Mouse (Mus musculus) heart, embryonic 12.5 days (tissue): ENCODE data around the gene Vsig8. TPM values are rescaled to one million over a fixed set of nuclear protein-coding genes. Genes with fewer than 3 reads are reported as not detected.
A peak's percentile ranks its signal among the peaks of the same experiment; 100 is the strongest.

Experiments
- ATAC-seq: fragments of 200-750 bp; cut with Nextera tagmentation; 2 replicates; pipeline ENCODE4 v1.8.0; 2017; ENCODE audit warnings: moderate TSS enrichment, moderate library complexity; ENCODE audit not compliant: insufficient number of reproducible peaks, low FRiP score
- H3K27ac ChIP-seq: fragments of 300-500 bp; sonication (generic); 2 replicates; pipeline ENCODE4 v1.5.1; 2016; ENCODE audit warnings: mild to moderate bottlenecking, moderate library complexity; ENCODE audit not compliant: poor library complexity, severe bottlenecking
- H3K27me3 ChIP-seq: fragments of 300-500 bp; sonication (generic); replicated peaks from 2 replicates; pipeline ENCODE4 v1.6.1; 2016; ENCODE audit warnings: mild to moderate bottlenecking, moderate library complexity
- H3K36me3 ChIP-seq: fragments of 300-500 bp; sonication (generic); 2 replicates; pipeline ENCODE4 v1.6.1; 2016; ENCODE audit warnings: mild to moderate bottlenecking, moderate library complexity
- H3K4me1 ChIP-seq: fragments of 300-500 bp; sonication (generic); replicated peaks from 2 replicates; pipeline ENCODE4 v1.6.1; 2016; ENCODE audit warnings: mild to moderate bottlenecking
- H3K4me2 ChIP-seq: fragments of 300-500 bp; sonication (generic); 2 replicates; pipeline ENCODE4 v1.6.1; 2016; ENCODE audit warnings: mild to moderate bottlenecking, moderate library complexity
- H3K4me3 ChIP-seq: fragments of 300-500 bp; sonication (generic); 2 replicates; pipeline ENCODE4 v1.5.1; 2016; ENCODE audit warnings: mild to moderate bottlenecking
- H3K9ac ChIP-seq: fragments of 300-500 bp; sonication (generic); 2 replicates; pipeline ENCODE4 v1.6.1; 2016; ENCODE audit warnings: mild to moderate bottlenecking, moderate library complexity
- H3K9me3 ChIP-seq: fragments of 300-500 bp; sonication (generic); replicated peaks from 2 replicates; pipeline ENCODE4 v1.6.1; 2016; ENCODE audit warnings: mild to moderate bottlenecking, moderate library complexity
- WGBS: fragments of 180-500 bp; shearing (Covaris S2); methylation state at CpG from one replicate; pipeline ENCODE4 v1.1.7; 2016; 5-methylcytosine and 5-hydroxymethylcytosine counted together
- polyA plus RNA-seq: library from polyadenylated mRNA; unstranded; fragments of >200 nt; fragmentation: Nextera tagmentation; extraction: Ambion mirVana; gene quantifications from 2 replicates; pipeline ENCODE4 v1.2.1, GENCODE M21; 2016

The Vsig8 gene
- polyA plus RNA-seq, 1 experiment from 2014 or later, result 0.33 TPM

- Histone ChIP-seq H3K27ac (no peak overlapping the region), H3K9me3 (no peaks in the 10 kb centered on the region), H3K4me3 (peak overlapping the region; percentile 51), H3K9ac (no peak overlapping the region), H3K4me1 (peaks cover 35% of the 10 kb centered on the region), H3K4me2 (peak overlapping the region; percentile 81), H3K27me3 (peaks cover 13% of the 10 kb centered on the region), H3K36me3 (no peaks in the 10 kb centered on the region)
- ATAC-seq, result no peak
- 32% methylated on average over 7 of the region's 7 CpGs for WGBS
These were observed 4.7 kb upstream of the Vsig8 start for GRCm38 (mm10) chr1:172551009-172551408.

DNA sequence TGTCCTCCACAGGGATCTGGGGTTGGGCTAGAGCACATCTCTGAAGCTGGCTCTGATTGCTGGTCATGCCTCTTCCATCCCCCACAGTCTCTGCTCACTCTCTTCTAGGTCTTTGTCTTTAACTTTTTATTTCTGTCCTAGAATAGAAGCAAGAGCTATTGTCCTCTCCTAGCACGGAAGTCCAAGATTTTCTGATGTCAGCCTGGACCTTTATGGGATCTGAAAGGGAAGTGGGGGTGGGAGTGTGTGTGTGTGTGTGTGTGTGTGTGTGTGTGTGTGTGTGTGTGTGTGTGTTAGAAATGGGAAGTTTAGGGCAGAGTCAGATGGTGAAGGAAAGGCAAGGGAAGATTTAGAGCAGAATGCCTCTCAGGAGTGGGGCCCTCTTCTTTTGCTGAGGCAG lies 3.1 kb upstream of the Vsig8 start:
- no peaks in the 10 kb centered on the region for H3K36me3 ChIP-seq
- no peak overlapping the region for H3K4me3 ChIP-seq
- H3K4me1 ChIP-seq, result peaks cover 35% of the 10 kb centered on the region
- 41% methylated on average over 1 of the region's 1 CpGs for WGBS
- no peak overlapping the region for H3K27ac ChIP-seq
- no peak overlapping the region for H3K9ac ChIP-seq
- peaks cover 26% of the 10 kb centered on the region for H3K27me3 ChIP-seq
- no peak overlapping the region for H3K4me2 ChIP-seq
- no peaks in the 10 kb centered on the region for H3K9me3 ChIP-seq
- ATAC-seq, result no peak

- Histone ChIP-seq H3K4me2 (peak overlapping the region; percentile 92), H3K4me1 (peaks cover 10% of the 10 kb centered on the region), H3K4me3 (peak overlapping the region; percentile 59), H3K9ac (peak overlapping the region; percentile 70), H3K27me3 (peaks cover 62% of the 10 kb centered on the region), H3K9me3 (no peaks in the 10 kb centered on the region), H3K27ac (no peak overlapping the region), H3K36me3 (no peaks in the 10 kb centered on the region)
- peak; percentile 84 for ATAC-seq
- under 1% methylated on average over 66 of the region's 66 CpGs for WGBS
These were observed 7.1 kb downstream of the Vsig8 start for GRCm38 (mm10) chr1:172562641-172563464.

GRCm38 (mm10) chr1:172563465-172563828 lies 7.7 kb downstream of the Vsig8 start:
- peak overlapping the region; percentile 70; the same call in 1 of the 2 replicates for H3K9ac ChIP-seq
- H3K9me3 ChIP-seq, result no peaks in the 10 kb centered on the region
- H3K4me3 ChIP-seq, result peak overlapping the region; percentile 59
- WGBS, result 3% methylated on average over 10 of the region's 10 CpGs
- H3K4me1 ChIP-seq, result peaks cover 10% of the 10 kb centered on the region
- ATAC-seq, result no peak; the same call in 1 of the 2 replicates
- peak overlapping the region; percentile 92 for H3K4me2 ChIP-seq
- H3K36me3 ChIP-seq, result no peaks in the 10 kb centered on the region
- H3K27ac ChIP-seq, result no peak overlapping the region
- peaks cover 59% of the 10 kb centered on the region for H3K27me3 ChIP-seq

GRCm38 (mm10) chr1:172566131-172566530 lies 10.4 kb downstream of the Vsig8 start:
- Histone ChIP-seq H3K4me1 (peaks cover 10% of the 10 kb centered on the region), H3K9me3 (no peaks in the 10 kb centered on the region), H3K9ac (no peak overlapping the region), H3K4me3 (no peak overlapping the region), H3K27ac (no peak overlapping the region), H3K27me3 (peaks cover 35% of the 10 kb centered on the region), H3K36me3 (no peaks in the 10 kb centered on the region), H3K4me2 (no peak overlapping the region)
- WGBS, result 55% methylated on average over 3 of the region's 3 CpGs
- no peak for ATAC-seq

DNA sequence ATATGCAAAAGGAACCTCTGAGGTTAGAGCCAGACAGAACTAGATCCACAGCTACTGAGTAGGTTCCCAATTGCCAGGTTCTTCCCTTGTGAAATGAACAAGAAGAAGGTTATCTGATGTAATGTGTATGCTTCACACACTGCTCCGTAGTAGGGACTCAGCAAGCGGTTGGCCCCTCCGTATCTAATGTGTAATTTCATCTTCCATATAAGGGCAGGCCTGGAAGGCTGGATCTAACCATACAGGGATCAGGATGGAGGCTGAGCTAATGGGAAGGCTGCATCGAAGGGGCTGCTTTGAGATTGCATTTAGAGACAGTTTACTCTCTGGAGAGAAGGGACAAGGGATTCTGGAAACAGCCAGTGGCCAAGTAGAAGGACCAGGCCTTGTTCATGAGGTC lies 12.0 kb downstream of the Vsig8 start:
- H3K4me1 ChIP-seq, result no peaks in the 10 kb centered on the region
- H3K4me3 ChIP-seq, result no peak overlapping the region
- no peak overlapping the region for H3K4me2 ChIP-seq
- peaks cover 18% of the 10 kb centered on the region; the same call in 1 of the 2 replicates for H3K27me3 ChIP-seq
- no peaks in the 10 kb centered on the region for H3K9me3 ChIP-seq
- no peak overlapping the region for H3K9ac ChIP-seq
- 47% methylated on average over 4 of the region's 4 CpGs for WGBS
- H3K36me3 ChIP-seq, result no peaks in the 10 kb centered on the region
- H3K27ac ChIP-seq, result no peak overlapping the region
- ATAC-seq, result no peak

GRCm38 (mm10) chr1:172580116-172580515 lies 24.4 kb downstream of the Vsig8 start:
- WGBS, result 67% methylated on average over 6 of the region's 6 CpGs

GRCm38 (mm10) chr1:172582436-172582835 lies 26.7 kb downstream of the Vsig8 start:
- Histone ChIP-seq H3K4me1 (peaks cover 7% of the 10 kb centered on the region), H3K9me3 (no peaks in the 10 kb centered on the region), H3K9ac (no peak overlapping the region), H3K27ac (no peak overlapping the region), H3K36me3 (no peaks in the 10 kb centered on the region), H3K27me3 (peaks cover 20% of the 10 kb centered on the region), H3K4me3 (no peak overlapping the region), H3K4me2 (no peak overlapping the region)
- 75% methylated on average over 8 of the region's 8 CpGs for WGBS
- no peak for ATAC-seq

More at GRCm38 (mm10) chr1:172580116-172580515, 24.4 kb downstream of the Vsig8 start:
- Histone ChIP-seq H3K9me3 (no peaks in the 10 kb centered on the region), H3K4me3 (no peak overlapping the region), H3K27me3 (peaks cover 12% of the 10 kb centered on the region), H3K4me2 (no peak overlapping the region), H3K4me1 (no peaks in the 10 kb centered on the region), H3K9ac (no peak overlapping the region), H3K36me3 (no peaks in the 10 kb centered on the region), H3K27ac (no peak overlapping the region)
- no peak for ATAC-seq

- Histone ChIP-seq H3K27ac (no peak overlapping the region), H3K4me2 (no peak overlapping the region), H3K4me1 (peaks cover 7% of the 10 kb centered on the region), H3K4me3 (no peak overlapping the region), H3K36me3 (no peaks in the 10 kb centered on the region), H3K27me3 (peaks cover 24% of the 10 kb centered on the region), H3K9me3 (no peaks in the 10 kb centered on the region), H3K9ac (no peak overlapping the region)
- 77% methylated on average over 6 of the region's 6 CpGs for WGBS
- ATAC-seq, result no peak
These were observed 28.5 kb downstream of the Vsig8 start for GRCm38 (mm10) chr1:172584271-172584670.

GRCm38 (mm10) chr1:172585026-172585425 lies 29.3 kb downstream of the Vsig8 start:
- no peaks in the 10 kb centered on the region for H3K9me3 ChIP-seq
- H3K27ac ChIP-seq, result no peak overlapping the region
- WGBS, result 61% methylated on average over 4 of the region's 4 CpGs
- no peak overlapping the region for H3K4me3 ChIP-seq
- ATAC-seq, result no peak
- H3K27me3 ChIP-seq, result peaks cover 24% of the 10 kb centered on the region
- peaks cover 7% of the 10 kb centered on the region for H3K4me1 ChIP-seq
- H3K4me2 ChIP-seq, result no peak overlapping the region
- H3K9ac ChIP-seq, result no peak overlapping the region
- no peaks in the 10 kb centered on the region for H3K36me3 ChIP-seq

DNA sequence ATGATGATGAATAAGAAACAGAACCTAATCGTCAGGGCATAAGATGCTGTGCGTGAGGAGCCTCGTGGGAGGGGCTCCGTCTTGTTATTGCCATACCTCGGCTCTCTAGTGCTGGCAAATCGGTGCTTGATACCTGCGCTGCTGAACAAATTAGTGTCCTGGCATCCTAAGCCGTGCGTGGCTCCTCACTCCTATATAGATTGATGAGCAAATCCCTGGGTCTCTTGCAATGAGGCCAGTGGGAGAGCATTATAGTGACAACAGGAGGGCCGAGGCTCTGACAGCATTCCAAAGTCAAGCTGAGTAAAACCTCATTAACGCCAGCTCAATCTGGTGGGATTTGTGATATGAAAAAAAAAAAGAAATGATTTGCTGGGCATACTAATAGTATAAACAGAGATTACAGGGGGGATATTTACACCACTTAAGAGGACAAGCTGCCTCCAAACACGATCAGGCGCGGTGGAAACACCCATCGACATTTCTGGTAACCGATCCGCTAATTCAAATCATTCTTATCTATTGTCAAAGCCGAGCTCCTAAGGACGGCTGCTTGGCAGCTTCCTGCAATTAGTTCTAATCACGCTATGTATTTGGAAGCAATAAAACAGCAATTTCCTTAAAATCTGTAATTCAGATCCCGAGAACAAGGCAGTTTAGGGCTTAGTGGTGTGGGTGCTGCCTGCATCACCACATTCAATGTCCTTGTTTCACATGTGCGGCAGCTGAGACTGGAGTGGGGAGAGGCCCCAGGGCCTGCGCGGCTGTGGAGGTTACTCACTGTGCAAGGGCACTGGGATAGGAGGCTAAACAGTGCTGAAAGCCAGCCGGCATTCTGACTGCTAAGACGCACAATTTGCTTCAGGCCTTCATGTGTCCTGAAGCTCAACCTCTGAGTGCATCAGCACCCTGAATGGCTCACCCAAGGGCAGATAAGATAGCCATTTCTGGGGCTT lies 30.2 kb downstream of the Vsig8 start:
- peak overlapping the region; percentile 40 for H3K4me2 ChIP-seq
- no peaks in the 10 kb centered on the region for H3K9me3 ChIP-seq
- H3K27me3 ChIP-seq, result peaks cover 24% of the 10 kb centered on the region
- H3K9ac ChIP-seq, result no peak overlapping the region
- peaks cover 7% of the 10 kb centered on the region for H3K4me1 ChIP-seq
- ATAC-seq, result no peak
- no peak overlapping the region; the same call in 1 of the 2 replicates for H3K4me3 ChIP-seq
- WGBS, result 20% methylated on average over 26 of the region's 26 CpGs
- H3K36me3 ChIP-seq, result no peaks in the 10 kb centered on the region
- no peak overlapping the region for H3K27ac ChIP-seq
